Mouse (Mus musculus): ENCODE measurements around the gene Ttc39a. TPM values are rescaled to one million over a fixed set of nuclear protein-coding genes. Genes with fewer than 3 reads are reported as not detected.

Gene Ttc39a
- polyA plus RNA-seq, 1 experiment from 2014 or later, result 0.71 TPM

DNA sequence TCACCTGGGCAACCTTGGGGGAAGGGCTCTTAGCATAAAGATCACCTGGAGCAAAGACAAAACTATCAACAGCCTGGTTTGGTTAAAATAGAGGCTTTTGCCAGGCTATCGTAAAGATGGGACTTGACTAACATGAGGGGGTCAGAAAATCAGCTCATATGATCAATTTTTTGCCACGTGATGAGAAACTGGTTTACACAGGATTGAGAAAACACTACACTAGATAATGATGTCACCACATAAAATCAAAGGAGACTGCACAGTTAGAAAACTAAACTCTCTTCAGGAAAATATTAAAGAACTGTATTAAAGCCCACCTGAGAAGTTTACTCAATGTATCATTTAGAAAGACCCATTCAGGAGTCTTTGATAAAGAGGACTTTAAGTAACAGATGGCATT, 68.7 kb downstream of the Ttc39a start:
- ATAC-seq (replicated peaks), result no peak
- H3K4me2 ChIP-seq (replicated peaks), result peak overlapping the region; percentile 43
- peak overlapping the region; percentile 97 for H3K9ac ChIP-seq (replicated peaks)
- 56% methylated on average over 2 of the region's 2 CpGs for WGBS
- H3K4me3 ChIP-seq, result peak overlapping the region; percentile 82
- 0 out of 2 replicates have a peak, but pooled peaks cover 3% of the 10 kb centered on the region for H3K36me3 ChIP-seq
- H3K4me1 ChIP-seq, result peaks cover 17% of the 10 kb centered on the region
- no peaks in the 10 kb centered on the region for H3K27me3 ChIP-seq
- H3K27ac ChIP-seq (replicated peaks), result no peak overlapping the region
- H3K9me3 ChIP-seq, result no peaks in the 10 kb centered on the region

DNA sequence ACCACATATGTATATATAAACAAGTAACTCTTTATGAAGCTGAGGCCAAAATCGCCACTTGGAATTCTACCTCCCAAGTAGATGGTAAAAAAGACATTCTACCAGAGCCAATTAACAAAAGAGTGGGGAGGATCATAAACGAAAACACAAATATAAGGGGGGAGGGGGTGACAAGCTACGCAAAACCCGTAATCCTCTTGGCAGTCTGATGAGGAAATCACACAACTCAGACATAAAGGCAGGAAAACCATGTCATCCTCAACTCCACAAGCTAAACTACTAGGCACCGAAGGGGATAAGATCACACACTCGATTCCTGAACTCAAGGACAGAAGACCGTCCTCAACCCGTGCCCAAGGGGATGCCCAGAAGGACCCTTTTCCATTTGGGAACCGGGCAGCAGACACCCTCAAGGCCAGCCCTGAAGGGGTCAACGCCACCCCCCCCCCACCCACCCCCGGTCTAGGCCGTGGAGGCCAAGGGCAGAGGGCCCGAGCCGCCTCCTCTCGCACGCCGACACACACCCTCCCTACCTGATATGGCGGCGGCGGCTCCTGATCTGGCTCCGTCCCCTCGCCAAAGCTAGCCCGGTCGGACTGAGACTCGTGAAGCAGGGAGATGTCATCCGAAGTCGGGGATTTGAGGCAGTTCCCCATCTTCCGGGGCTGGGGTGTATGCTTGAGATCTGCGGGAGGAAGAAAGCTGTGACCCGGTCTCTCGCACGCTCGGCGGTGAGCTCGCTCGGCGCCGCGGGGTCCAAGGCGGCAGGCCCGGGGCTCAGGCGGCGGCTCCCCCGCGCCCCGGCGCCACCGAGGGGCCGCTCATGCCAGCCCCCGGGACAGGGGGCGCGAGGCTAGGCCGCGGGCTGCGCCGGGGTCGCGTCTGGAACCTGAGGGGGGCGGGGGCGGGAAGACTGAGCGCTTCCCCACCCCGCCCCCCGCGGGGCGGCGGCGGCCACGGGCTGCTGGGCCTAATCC, 69.4 kb downstream of the Ttc39a start:
- WGBS, result under 1% methylated on average over 54 of the region's 68 CpGs
- peak overlapping the region; percentile 93 for H3K27ac ChIP-seq (replicated peaks)
- peak; percentile 80 for ATAC-seq (replicated peaks)

GRCm38 (mm10) chr4:109476554-109477014, 70.2 kb downstream of the Ttc39a start:
- no peaks in the 10 kb centered on the region for H3K9me3 ChIP-seq
- H3K4me3 ChIP-seq, result peak overlapping the region; percentile 82
- H3K9ac ChIP-seq (replicated peaks), result peak overlapping the region; percentile 97
- H3K36me3 ChIP-seq, result 0 out of 2 replicates have a peak, but pooled peaks cover 3% of the 10 kb centered on the region
- H3K4me2 ChIP-seq (replicated peaks), result peak overlapping the region; percentile 43
- peaks cover 17% of the 10 kb centered on the region for H3K4me1 ChIP-seq
- H3K27ac ChIP-seq (replicated peaks), result peak overlapping the region; percentile 93
- no peaks in the 10 kb centered on the region for H3K27me3 ChIP-seq
- WGBS, result 0% methylated on average over 38 of the region's 39 CpGs
- ATAC-seq (replicated peaks), result peak; percentile 99

More for the DNA sequence above, 69.4 kb downstream of the Ttc39a start:
- Histone ChIP-seq H3K4me2 (replicated peaks) (peak overlapping the region; percentile 43), H3K36me3 (0 out of 2 replicates have a peak, but pooled peaks cover 3% of the 10 kb centered on the region), H3K9me3 (no peaks in the 10 kb centered on the region), H3K4me3 (peak overlapping the region; percentile 82), H3K9ac (replicated peaks) (peak overlapping the region; percentile 97), H3K4me1 (peaks cover 17% of the 10 kb centered on the region), H3K27me3 (no peaks in the 10 kb centered on the region)

DNA sequence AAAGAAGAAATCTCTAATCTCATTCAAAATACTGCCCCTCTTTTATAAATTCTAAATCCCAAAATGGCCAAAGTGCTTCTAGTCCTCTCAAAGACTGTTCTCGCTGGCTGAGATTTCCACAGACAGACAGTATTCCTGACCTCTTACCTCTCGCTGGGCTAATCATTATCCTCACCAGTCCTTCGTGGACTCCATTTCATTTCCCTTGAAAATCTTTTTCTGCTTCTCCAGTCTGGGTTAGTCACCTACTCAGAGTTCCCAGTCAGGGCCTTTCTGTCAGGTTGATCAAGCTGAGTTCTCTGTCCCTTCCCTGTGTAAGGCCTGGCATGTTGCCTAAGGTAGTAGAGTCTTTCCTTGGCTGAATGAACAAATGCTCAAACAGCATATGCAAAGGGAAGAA, 71.0 kb downstream of the Ttc39a start:
- no peak overlapping the region for H3K4me3 ChIP-seq
- no peak overlapping the region for H3K9ac ChIP-seq (replicated peaks)
- peaks cover 17% of the 10 kb centered on the region for H3K4me1 ChIP-seq
- no peaks in the 10 kb centered on the region for H3K9me3 ChIP-seq
- H3K27me3 ChIP-seq, result no peaks in the 10 kb centered on the region
- no peak overlapping the region for H3K27ac ChIP-seq (replicated peaks)
- no peak for ATAC-seq (replicated peaks)
- no peak overlapping the region for H3K4me2 ChIP-seq (replicated peaks)
- 92% methylated on average over 3 of the region's 3 CpGs for WGBS
- H3K36me3 ChIP-seq, result 0 out of 2 replicates have a peak, but pooled peaks cover under 1% of the 10 kb centered on the region

DNA sequence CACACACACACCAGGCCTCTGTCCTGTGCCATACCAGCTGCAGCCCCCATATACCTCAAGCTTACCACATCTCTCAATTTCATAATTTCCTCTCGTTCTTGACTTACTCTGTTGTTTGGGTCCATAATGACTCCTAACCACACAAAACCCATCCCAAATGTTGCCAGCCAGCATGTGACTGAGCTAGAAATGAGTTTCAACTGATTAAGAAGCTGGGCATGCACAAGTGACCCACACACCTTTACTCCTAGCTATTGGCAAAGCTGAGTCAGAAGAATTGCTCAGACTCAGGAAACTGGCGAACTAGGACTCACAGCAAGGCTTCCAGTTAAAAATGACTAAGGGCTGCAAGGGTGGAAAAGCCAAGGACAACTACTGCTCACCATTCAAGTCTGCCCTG, 75.0 kb downstream of the Ttc39a start:
- no peak for ATAC-seq (replicated peaks)
- Histone ChIP-seq H3K27me3 (no peaks in the 10 kb centered on the region), H3K36me3 (no peaks in the 10 kb centered on the region), H3K4me3 (no peak overlapping the region), H3K27ac (replicated peaks) (no peak overlapping the region), H3K9ac (replicated peaks) (no peak overlapping the region), H3K4me1 (no peaks in the 10 kb centered on the region), H3K9me3 (no peaks in the 10 kb centered on the region), H3K4me2 (replicated peaks) (no peak overlapping the region)
- 90% methylated on average over 2 of the region's 2 CpGs for WGBS

- no peaks in the 10 kb centered on the region for H3K27me3 ChIP-seq
- no peak overlapping the region for H3K27ac ChIP-seq (replicated peaks)
- no peaks in the 10 kb centered on the region for H3K9me3 ChIP-seq
- no peaks in the 10 kb centered on the region for H3K36me3 ChIP-seq
- 97% methylated on average over 1 of the region's 1 CpGs for WGBS
- ATAC-seq (replicated peaks), result no peak
- H3K9ac ChIP-seq (replicated peaks), result no peak overlapping the region
- H3K4me3 ChIP-seq, result no peak overlapping the region
- no peak overlapping the region for H3K4me2 ChIP-seq (replicated peaks)
- no peaks in the 10 kb centered on the region for H3K4me1 ChIP-seq
Measured at GRCm38 (mm10) chr4:109482701-109483100, 76.3 kb downstream of the Ttc39a start.

GRCm38 (mm10) chr4:109484621-109485020, 78.2 kb downstream of the Ttc39a start, which contains the start of gene Rnf11:
Rnf11 (minus strand) TSS chr4:109484728.
- Histone ChIP-seq H3K4me1 (no peaks in the 10 kb centered on the region), H3K27me3 (no peaks in the 10 kb centered on the region), H3K4me2 (replicated peaks) (no peak within 1 kb of the TSS), H3K9ac (replicated peaks) (no peak within 1 kb of the TSS), H3K4me3 (no peak within 1 kb of the TSS), H3K27ac (replicated peaks) (no peak within 1 kb of the TSS), H3K9me3 (no peaks in the 10 kb centered on the region), H3K36me3 (no peaks in the 10 kb centered on the region)
- ATAC-seq (replicated peaks), result no peak
- 85% methylated on average over 3 of the region's 3 CpGs for WGBS

DNA sequence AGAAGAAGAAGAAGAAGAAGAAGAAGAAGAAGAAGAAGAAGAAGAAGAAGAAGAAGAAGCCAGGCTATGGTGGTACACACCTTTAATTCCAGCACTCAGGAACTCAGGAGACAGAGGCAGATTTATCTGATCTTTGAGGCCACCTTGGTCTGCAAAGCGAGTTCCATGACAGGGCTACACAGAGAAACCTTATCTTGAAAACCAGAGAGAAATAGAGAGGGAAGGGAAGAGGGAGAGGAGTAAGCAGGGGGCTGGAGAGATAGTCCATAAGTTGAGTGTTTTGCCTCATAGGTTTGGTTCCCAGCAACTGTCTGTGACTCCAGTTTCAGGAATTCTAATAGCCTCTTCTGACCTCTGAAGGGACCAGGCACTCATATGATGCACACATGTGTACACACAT, 82.4 kb downstream of the Ttc39a start:
- H3K36me3 ChIP-seq, result no peaks in the 10 kb centered on the region
- 71% methylated on average over 1 of the region's 1 CpGs for WGBS
- no peaks in the 10 kb centered on the region for H3K4me1 ChIP-seq
- no peak for ATAC-seq (replicated peaks)
- H3K27ac ChIP-seq (replicated peaks), result no peak overlapping the region
- no peak overlapping the region for H3K4me3 ChIP-seq
- H3K9me3 ChIP-seq, result no peaks in the 10 kb centered on the region
- H3K27me3 ChIP-seq, result no peaks in the 10 kb centered on the region
- H3K4me2 ChIP-seq (replicated peaks), result no peak overlapping the region
- no peak overlapping the region for H3K9ac ChIP-seq (replicated peaks)

GRCm38 (mm10) chr4:109493581-109493980, 87.2 kb downstream of the Ttc39a start:
- Histone ChIP-seq H3K36me3 (no peaks in the 10 kb centered on the region), H3K4me2 (replicated peaks) (no peak overlapping the region), H3K9me3 (no peaks in the 10 kb centered on the region), H3K4me3 (no peak overlapping the region), H3K9ac (replicated peaks) (no peak overlapping the region), H3K27me3 (no peaks in the 10 kb centered on the region), H3K27ac (replicated peaks) (no peak overlapping the region), H3K4me1 (no peaks in the 10 kb centered on the region)
- no peak for ATAC-seq (replicated peaks)

Other genes starting within 250 kb of the Ttc39a start
- gene Osbpl9, start 204.4 kb upstream of the Ttc39a start, polyA plus RNA-seq (2015; fragmentation: Nextera tagmentation; extraction: Ambion mirVana), result 76.7 and 78.5 TPM in 2 replicates
- 0.38 and 0.80 TPM in 2 replicates for gene Calr4, start 172.1 kb upstream of the Ttc39a start, polyA plus RNA-seq (2015; fragmentation: Nextera tagmentation; extraction: Ambion mirVana)
- gene Eps15, start 126.4 kb upstream of the Ttc39a start, polyA plus RNA-seq (2015; fragmentation: Nextera tagmentation; extraction: Ambion mirVana), result 39.6 and 40.6 TPM in 2 replicates
- 54.6 and 62.6 TPM in 2 replicates for gene Rnf11, start 78.1 kb downstream of the Ttc39a start, polyA plus RNA-seq (2015; fragmentation: Nextera tagmentation; extraction: Ambion mirVana)
- not detected in 2 replicates for gene 4930522H14Rik, start 124.7 kb downstream of the Ttc39a start, polyA plus RNA-seq (2015; fragmentation: Nextera tagmentation; extraction: Ambion mirVana)

All from forebrain, embryonic 15.5 days (tissue).